Mouse (Mus musculus) retina, embryonic 14.5 days (tissue): Measurements from ENCODE around the gene Elovl5.
"Not testable (repeated sequence)": the region's sequence is repeated elsewhere in the genome, so short reads cannot be mapped to it uniquely, and the experiment has no call there.

Experiments
- DNase-seq: peaks from one replicate; pipeline ENCODE4 v3.0.0-alpha.2; 2015; ENCODE audit warnings: low spot score

Elovl5 gene

DNA sequence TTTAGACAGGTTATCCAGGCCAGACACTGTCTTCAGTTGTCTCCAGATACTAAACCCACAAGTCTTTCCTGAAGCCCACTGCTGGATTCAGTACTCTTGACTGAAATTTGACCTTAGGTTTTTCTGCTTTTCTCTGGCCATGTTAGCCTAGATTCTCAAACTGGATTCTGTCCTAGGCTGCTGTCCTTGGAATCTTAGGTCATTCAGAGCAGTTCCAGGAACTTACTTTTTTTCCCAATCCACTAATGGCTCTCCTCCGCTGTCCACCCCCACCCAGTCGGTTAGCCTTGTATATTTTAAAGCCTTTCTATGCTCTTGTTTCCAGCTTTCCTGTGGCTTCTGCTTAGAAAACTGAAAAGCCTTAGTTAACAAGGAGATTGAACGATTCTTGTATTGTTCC lies 37.8 kb downstream of the Elovl5 start:
- DNase-seq, result no peak

DNA sequence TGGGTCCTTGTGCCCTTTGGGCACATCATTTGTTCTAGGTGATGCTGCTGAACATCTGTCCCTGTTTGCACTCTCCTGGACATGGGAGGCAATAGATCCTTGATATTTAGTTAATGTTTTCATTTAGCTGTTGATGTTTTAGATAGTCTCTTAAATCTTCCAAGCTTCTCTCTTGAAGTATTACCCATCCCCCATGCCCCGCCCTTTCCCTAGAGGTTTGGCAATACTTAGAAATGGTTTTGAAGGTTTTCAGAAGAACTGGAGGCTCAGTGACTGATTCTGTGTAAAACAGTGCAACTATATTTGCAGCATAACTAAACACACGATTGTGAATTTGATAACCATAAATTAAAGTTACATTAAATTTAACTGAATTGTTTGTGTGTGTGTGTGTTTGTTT lies 38.3 kb downstream of the Elovl5 start:
- DNase-seq, result no peak

GRCm38 (mm10) chr9:77955964-77956363 lies 38.8 kb downstream of the Elovl5 start:
- no peak for DNase-seq

GRCm38 (mm10) chr9:77958327-77958726 lies 41.2 kb downstream of the Elovl5 start:
- DNase-seq, result no peak

- DNase-seq, result no peak
Observed at GRCm38 (mm10) chr9:77959759-77960158, 42.6 kb downstream of the Elovl5 start.

GRCm38 (mm10) chr9:77961350-77961749 lies 44.2 kb downstream of the Elovl5 start:
- no peak for DNase-seq

DNA sequence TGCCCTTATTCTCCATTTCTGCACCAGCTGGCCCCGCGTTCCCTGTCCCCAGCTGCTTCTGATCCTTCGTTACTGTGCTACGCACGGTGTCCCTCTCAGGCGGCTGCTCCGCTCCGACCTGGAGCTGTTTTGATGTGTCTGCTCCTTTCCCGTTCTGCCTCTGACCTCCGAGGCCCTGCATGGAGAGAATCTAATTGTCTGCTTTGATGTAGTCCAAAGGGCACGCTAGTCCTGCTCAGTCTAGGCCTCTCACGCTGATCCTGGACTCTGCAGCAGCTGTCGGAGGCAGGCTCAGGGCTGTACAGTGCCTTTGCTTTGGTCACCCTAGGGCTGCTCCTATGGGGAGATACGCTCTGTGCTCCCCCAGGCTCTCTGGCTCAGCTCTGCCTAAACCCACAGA lies 46.9 kb downstream of the Elovl5 start:
- DNase-seq, result peak; percentile 49

DNA sequence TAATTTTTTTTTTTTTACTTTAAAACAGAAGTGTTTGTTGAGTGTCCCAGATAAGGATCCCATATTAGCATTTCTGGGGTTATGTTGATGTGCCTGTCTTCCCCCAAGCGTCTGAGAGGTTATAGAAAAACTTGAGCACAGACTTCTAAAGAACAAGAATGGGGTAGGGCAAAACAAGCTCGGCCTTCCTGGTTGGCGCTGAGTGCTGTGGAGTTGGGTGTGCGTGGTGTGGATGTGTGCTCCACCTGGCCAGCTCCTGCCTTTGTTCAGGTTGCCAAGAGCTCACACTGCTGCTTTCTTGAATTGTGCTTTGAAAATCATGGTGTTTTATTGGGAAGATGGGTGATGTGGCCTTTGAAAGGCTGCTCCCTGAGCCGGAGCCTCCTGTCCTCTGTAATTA lies 48.1 kb downstream of the Elovl5 start:
- no peak for DNase-seq

GRCm38 (mm10) chr9:77965768-77966552 lies 48.8 kb downstream of the Elovl5 start:
- no peak for DNase-seq

GRCm38 (mm10) chr9:77966861-77967260 lies 49.7 kb downstream of the Elovl5 start:
- no peak for DNase-seq

DNA sequence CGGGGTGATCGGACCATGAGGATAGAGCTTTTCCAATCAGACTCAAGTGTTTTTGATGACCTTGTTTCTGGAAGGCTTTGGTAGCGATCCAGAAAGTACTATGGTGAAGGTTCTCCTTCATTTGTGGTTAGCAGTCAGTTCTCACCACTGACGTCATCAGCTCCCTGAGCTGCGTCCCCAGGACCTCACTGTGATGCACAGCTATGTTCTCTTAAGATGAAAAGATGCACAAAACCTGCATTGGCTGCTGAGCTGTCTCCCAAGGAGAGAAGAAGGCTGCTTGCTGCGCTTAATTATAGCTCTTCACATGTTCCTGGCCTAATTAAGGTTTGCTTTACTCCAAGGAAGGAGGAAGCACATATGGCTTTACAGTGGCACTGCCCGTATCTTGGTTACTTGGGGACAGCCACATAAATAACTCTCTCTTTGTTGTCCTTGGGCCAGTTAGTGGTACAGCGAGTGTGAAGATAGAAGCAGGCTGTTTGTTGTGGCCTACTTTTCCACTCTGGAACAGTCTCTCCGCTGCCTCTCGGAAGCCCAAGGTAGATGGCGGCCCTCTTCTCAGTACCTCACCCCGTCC lies 50.5 kb downstream of the Elovl5 start:
- no peak for DNase-seq

DNA sequence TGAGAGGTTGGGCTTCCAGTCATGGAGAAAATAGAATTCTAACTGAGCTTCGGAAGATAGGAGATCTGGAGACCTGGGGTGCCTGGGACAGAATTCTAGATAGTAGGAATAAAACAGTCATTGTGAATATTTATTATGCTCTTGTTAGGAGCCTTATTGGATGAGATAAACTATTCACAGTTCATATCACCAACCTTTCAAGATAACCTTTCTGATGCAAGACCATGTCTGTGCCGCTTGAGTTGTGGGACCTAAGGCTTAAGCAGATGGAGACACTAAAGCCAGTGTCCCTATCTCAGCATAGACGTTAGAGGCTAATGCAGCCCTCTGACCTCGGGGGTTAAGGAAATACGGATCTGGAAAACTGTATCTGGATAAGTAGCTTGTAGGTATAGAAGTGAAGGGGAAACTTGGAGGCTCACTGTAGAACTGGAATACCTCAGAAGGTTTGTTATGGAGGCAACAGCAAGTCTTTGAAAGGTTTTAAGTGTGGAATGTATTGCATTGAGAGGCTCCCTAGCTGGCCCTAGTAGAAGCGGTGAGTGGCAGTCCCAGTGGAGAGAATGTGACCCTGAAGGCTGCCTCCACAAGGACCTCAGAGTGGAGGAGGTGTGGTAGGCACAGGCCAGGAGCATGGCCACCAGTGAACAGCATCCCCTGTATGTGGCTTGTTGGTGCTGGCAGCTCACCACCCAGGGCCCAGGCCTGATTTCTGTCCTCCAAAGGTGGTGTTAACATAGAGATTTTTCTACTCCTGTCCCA lies 52.2 kb downstream of the Elovl5 start:
- no peak for DNase-seq

GRCm38 (mm10) chr9:77979000-77979399 lies 61.8 kb downstream of the Elovl5 start:
- DNase-seq, result no peak

DNA sequence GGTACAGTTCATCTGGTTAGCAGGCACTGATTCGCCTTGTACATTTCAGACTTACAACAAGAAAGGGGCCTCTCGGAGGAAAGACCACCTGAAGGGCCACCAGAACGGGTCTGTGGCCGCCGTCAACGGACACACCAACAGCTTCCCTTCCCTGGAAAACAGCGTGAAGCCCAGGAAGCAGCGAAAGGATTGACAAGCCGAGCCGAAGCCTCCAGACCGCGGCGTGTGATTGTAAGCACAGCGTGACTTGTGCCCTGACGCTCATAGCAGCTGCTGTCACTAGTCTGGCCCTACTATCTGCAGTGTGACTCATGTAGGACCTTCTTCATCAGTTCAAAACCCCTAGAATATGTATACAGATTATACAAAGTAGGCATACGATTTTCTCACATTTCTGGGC lies 65.5 kb downstream of the Elovl5 start:
- DNase-seq, result no peak

DNA sequence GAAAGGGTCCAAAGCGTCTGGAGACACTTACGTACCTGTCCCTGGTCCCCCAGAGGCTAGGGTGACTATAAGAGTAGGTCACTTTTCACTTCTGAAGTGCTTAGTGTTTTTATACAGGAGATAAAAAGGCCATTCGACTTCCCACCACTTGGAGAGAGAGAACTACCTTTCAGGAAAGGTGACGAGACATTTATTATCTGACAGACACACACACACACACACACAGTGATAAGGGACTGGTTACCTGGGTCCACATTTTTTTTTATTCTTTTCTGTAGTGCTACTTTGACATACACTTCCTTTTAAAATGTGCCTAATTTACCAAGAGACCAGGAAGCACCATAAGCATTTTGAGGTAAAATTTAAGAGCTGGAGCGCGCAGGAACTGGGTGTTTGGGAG lies 66.4 kb downstream of the Elovl5 start:
- no peak for DNase-seq

DNA sequence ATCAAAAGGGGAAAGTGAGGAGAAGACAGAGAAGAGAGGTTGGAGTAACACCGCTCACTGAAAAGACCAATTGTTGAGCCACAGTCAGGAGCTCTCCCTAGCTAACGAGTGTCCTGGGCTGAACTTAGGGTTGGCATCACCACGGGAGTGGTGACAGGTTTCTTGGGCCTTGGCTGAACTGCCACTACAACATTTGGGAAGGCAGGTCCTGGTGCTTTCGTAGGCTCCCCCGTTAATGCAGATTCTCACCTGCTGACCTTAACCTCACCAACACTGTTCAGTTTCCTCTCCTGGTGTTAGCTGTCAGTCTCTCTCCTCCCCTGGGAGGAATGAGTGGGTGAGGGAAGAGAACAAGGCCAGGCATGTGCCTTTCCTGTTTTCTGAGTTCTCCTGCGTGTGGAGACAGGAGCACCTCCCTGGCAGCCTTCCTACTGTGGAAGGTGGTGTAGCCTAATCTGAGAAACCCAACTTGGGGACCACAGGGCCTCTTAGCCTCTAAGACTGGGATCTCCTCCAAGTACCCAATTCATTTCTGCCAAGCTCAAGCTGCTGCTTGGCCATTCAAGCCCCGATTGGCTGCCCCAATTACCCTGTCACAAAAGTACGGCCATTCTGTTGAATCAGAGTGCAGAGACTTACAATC lies 69.1 kb downstream of the Elovl5 start:
- DNase-seq, result no peak

- DNase-seq, result no peak
Observed at GRCm38 (mm10) chr9:77989626-77990025, 72.5 kb downstream of the Elovl5 start.

DNA sequence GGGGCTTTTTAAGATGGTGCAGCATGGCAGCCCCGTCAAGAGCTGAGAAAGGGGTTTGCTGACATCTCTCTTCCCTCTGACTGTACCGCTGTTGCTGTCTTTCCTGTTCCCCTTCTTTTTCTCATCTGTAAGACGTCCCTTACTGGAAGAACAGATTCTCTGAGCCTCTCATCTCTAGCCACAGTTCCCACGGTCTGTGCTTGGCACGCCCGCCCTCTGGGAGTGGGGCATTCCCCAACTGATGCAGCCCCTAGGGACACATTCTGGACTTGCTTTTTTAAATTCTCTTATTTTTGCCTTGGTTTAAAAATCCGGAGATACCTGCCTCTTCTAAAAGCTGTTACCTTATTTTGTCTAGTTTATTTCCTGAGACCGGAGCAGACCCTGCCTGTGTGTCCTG lies 73.1 kb downstream of the Elovl5 start:
- DNase-seq, result no peak

- DNase-seq, result no peak
Observed at GRCm38 (mm10) chr9:77991650-77992049, 74.5 kb downstream of the Elovl5 start.

GRCm38 (mm10) chr9:77992276-77992675 lies 75.1 kb downstream of the Elovl5 start:
- DNase-seq, result no peak

- DNase-seq, result no peak
Observed at GRCm38 (mm10) chr9:77993101-77993500, 75.9 kb downstream of the Elovl5 start.

- DNase-seq, result not testable (repeated sequence)
Observed at GRCm38 (mm10) chr9:77993538-77994255, 76.5 kb downstream of the Elovl5 start.
